Mouse (Mus musculus) lung, embryonic 14.5 days (tissue): ENCODE data around the gene Kbtbd7. TPM values are rescaled to one million over a fixed set of nuclear protein-coding genes. Genes with fewer than 3 reads are reported as not detected.
"Not testable (repeated sequence)": the region's sequence is repeated elsewhere in the genome, so short reads cannot be mapped to it uniquely, and the experiment has no call there.

Experiments used
- ATAC-seq: fragments of 200-750 bp; cut with Nextera tagmentation; 2 replicates; pipeline ENCODE4 v1.8.0; 2017; ENCODE audit warnings: mild to moderate bottlenecking, moderate TSS enrichment, moderate library complexity; ENCODE audit not compliant: insufficient read depth
- DNase-seq: peaks from one replicate; pipeline ENCODE4 v3.0.0-alpha.2; 2015
- H3K27ac ChIP-seq: fragments of 300-500 bp; sonication (generic); 2 replicates; pipeline ENCODE4 v1.5.1; 2014; ENCODE audit warnings: low read depth, mild to moderate bottlenecking, moderate library complexity
- H3K27me3 ChIP-seq: fragments of 300-500 bp; sonication (generic); 2 replicates; pipeline ENCODE4 v1.6.1; 2014; ENCODE audit warnings: low read length, control low read depth; ENCODE audit not compliant: insufficient read depth
- H3K36me3 ChIP-seq: fragments of 300-500 bp; sonication (generic); 2 replicates; pipeline ENCODE4 v1.6.1; 2014; ENCODE audit warnings: control low read depth; ENCODE audit not compliant: insufficient read depth
- H3K4me1 ChIP-seq: fragments of 300-500 bp; sonication (generic); 2 replicates; pipeline ENCODE4 v1.6.1; 2014; ENCODE audit warnings: antibody characterized with exemption, control low read depth; ENCODE audit not compliant: insufficient read depth
- H3K4me2 ChIP-seq: fragments of 300-500 bp; sonication (generic); 2 replicates; pipeline ENCODE4 v1.6.1; 2014; ENCODE audit warnings: mild to moderate bottlenecking
- H3K4me3 ChIP-seq: fragments of 300-500 bp; sonication (generic); 2 replicates; pipeline ENCODE4 v1.5.1; 2014; ENCODE audit warnings: low read depth, low read length
- H3K9ac ChIP-seq: fragments of 300-500 bp; sonication (generic); 2 replicates; pipeline ENCODE4 v1.6.1; 2014
- H3K9me3 ChIP-seq: fragments of 300-500 bp; sonication (generic); 2 replicates; pipeline ENCODE4 v1.6.1; 2016; ENCODE audit warnings: low read depth, low read length, control low read depth
- CTCF ChIP-seq: IDR thresholded peaks from 2 replicates; pipeline ENCODE4 v1.5.1; 2016; ENCODE audit warnings: antibody characterized with exemption, low read depth
- WGBS: fragments of 180-500 bp; shearing (Covaris S2); extraction: QIAGEN DNeasy Blood & Tissue Kit; methylation state at CpG from one replicate; pipeline ENCODE4 v1.1.7; 2014; 5-methylcytosine and 5-hydroxymethylcytosine counted together
- polyA plus RNA-seq: library from polyadenylated mRNA; unstranded; fragments of >200 nt; fragmentation: Nextera tagmentation; extraction: Ambion mirVana; gene quantifications from 2 replicates; pipeline ENCODE4 v1.2.1, GENCODE M21; 2014

The Kbtbd7 gene
- polyA plus RNA-seq, 1 experiment from 2014 or later = 18.0 TPM

- Histone ChIP-seq H3K9me3 (no peaks in the 10 kb centered on the region), H3K4me2 (no peak overlapping the region), H3K36me3 (peaks cover 12% of the 10 kb centered on the region; the same call in 1 of the 2 replicates), H3K27ac (no peak overlapping the region), H3K9ac (no peak overlapping the region), H3K4me3 (no peak overlapping the region), H3K27me3 (no peaks in the 10 kb centered on the region), H3K4me1 (no peaks in the 10 kb centered on the region)
- WGBS = 61% methylated on average over 20 of the region's 20 CpGs
- TF ChIP-seq CTCF = no peak
- no peak for DNase-seq
- ATAC-seq = no peak
Measured at GRCm38 (mm10) chr14:79420083-79420685, 6.1 kb upstream of the Kbtbd7 start.

- peaks cover 11% of the 10 kb centered on the region for H3K9me3 ChIP-seq
- peak; percentile 59 for ATAC-seq
- peak overlapping the region; percentile 49 for H3K4me3 ChIP-seq
- H3K9ac ChIP-seq = peak overlapping the region; percentile 58
- peak overlapping the region; percentile 57 for H3K4me2 ChIP-seq
- WGBS = 47% methylated on average over 8 of the region's 59 CpGs
- peak overlapping the region; percentile 72 for H3K27ac ChIP-seq
- H3K36me3 ChIP-seq, DNase-seq, H3K4me1 ChIP-seq, H3K27me3 ChIP-seq: not testable (repeated sequence)
Measured at GRCm38 (mm10) chr14:79426730-79427365, 537 bp downstream of the Kbtbd7 start.

- ATAC-seq (no peak), DNase-seq (no peak)
- no peak overlapping the region for H3K4me3 ChIP-seq
- no peaks in the 10 kb centered on the region for H3K9me3 ChIP-seq
- no peaks in the 10 kb centered on the region for H3K27me3 ChIP-seq
- H3K9ac ChIP-seq = no peak overlapping the region
- WGBS = 76% methylated on average over 1 of the region's 1 CpGs
- no peak overlapping the region for H3K27ac ChIP-seq
- H3K4me1 ChIP-seq = no peaks in the 10 kb centered on the region
- no peak for TF ChIP-seq CTCF
- H3K4me2 ChIP-seq = no peak overlapping the region
- no peaks in the 10 kb centered on the region for H3K36me3 ChIP-seq
Measured at GRCm38 (mm10) chr14:79434068-79434467, 7.8 kb downstream of the Kbtbd7 start.

GRCm38 (mm10) chr14:79440655-79441054, 14.3 kb downstream of the Kbtbd7 start:
- Histone ChIP-seq H3K9ac (no peak overlapping the region), H3K4me3 (no peak overlapping the region), H3K27ac (no peak overlapping the region), H3K27me3 (no peaks in the 10 kb centered on the region), H3K36me3 (no peaks in the 10 kb centered on the region), H3K9me3 (no peaks in the 10 kb centered on the region), H3K4me2 (no peak overlapping the region), H3K4me1 (no peaks in the 10 kb centered on the region)
- 84% methylated on average over 2 of the region's 2 CpGs for WGBS
- no peak for TF ChIP-seq CTCF
- DNase-seq = no peak
- ATAC-seq = no peak

GRCm38 (mm10) chr14:79441441-79441840, 15.1 kb downstream of the Kbtbd7 start:
- Histone ChIP-seq H3K9ac (no peak overlapping the region), H3K36me3 (no peaks in the 10 kb centered on the region), H3K9me3 (no peaks in the 10 kb centered on the region), H3K4me3 (no peak overlapping the region), H3K27ac (no peak overlapping the region), H3K4me1 (no peaks in the 10 kb centered on the region), H3K27me3 (no peaks in the 10 kb centered on the region), H3K4me2 (no peak overlapping the region)
- DNase-seq = peak; percentile 8
- 65% methylated on average over 5 of the region's 5 CpGs for WGBS
- ATAC-seq = no peak
- no peak for TF ChIP-seq CTCF

GRCm38 (mm10) chr14:79444601-79445000, 18.3 kb downstream of the Kbtbd7 start:
- no peak overlapping the region for H3K9ac ChIP-seq
- H3K4me1 ChIP-seq = no peaks in the 10 kb centered on the region
- no peak overlapping the region for H3K27ac ChIP-seq
- no peak overlapping the region for H3K4me2 ChIP-seq
- H3K9me3 ChIP-seq = no peaks in the 10 kb centered on the region
- no peaks in the 10 kb centered on the region for H3K27me3 ChIP-seq
- TF ChIP-seq CTCF = no peak
- no peak overlapping the region for H3K4me3 ChIP-seq
- WGBS = 70% methylated on average over 9 of the region's 9 CpGs
- DNase-seq = no peak
- no peak for ATAC-seq
- no peaks in the 10 kb centered on the region for H3K36me3 ChIP-seq

- H3K4me1 ChIP-seq = no peaks in the 10 kb centered on the region
- TF ChIP-seq CTCF = no peak
- no peaks in the 10 kb centered on the region for H3K9me3 ChIP-seq
- H3K4me2 ChIP-seq = no peak overlapping the region
- H3K27me3 ChIP-seq = no peaks in the 10 kb centered on the region
- no peaks in the 10 kb centered on the region for H3K36me3 ChIP-seq
- no peak overlapping the region for H3K4me3 ChIP-seq
- H3K27ac ChIP-seq = no peak overlapping the region
- no peak for ATAC-seq
- H3K9ac ChIP-seq = no peak overlapping the region
- DNase-seq = no peak
- 67% methylated on average over 16 of the region's 16 CpGs for WGBS
Measured at GRCm38 (mm10) chr14:79445055-79445620, 18.8 kb downstream of the Kbtbd7 start.

- ATAC-seq = peak; percentile 93
- H3K27ac ChIP-seq = peak within 1 kb of the TSS; percentile 67; the same call in 1 of the 2 replicates
- not testable (repeated sequence) for H3K9me3 ChIP-seq, H3K4me1 ChIP-seq, H3K36me3 ChIP-seq, H3K27me3 ChIP-seq
- H3K4me3 ChIP-seq = peak within 1 kb of the TSS; percentile 49
- H3K9ac ChIP-seq = peak within 1 kb of the TSS; percentile 60
- 5% methylated on average over 33 of the region's 89 CpGs for whole genome bisulfite sequencing
- DNase-seq = peak; percentile 97
- peak within 1 kb of the TSS; percentile 66 for H3K4me2 ChIP-seq
Measured at GRCm38 (mm10) chr14:79451681-79452590, 25.6 kb downstream of the Kbtbd7 start, which contains the start of gene Kbtbd6. Gene Kbtbd6, plus strand, starts transcription at chr14:79451835.

GRCm38 (mm10) chr14:79452591-79452934, 26.3 kb downstream of the Kbtbd7 start:
- not testable (repeated sequence) for H3K4me3 ChIP-seq, H3K9me3 ChIP-seq, DNase-seq, H3K9ac ChIP-seq, H3K36me3 ChIP-seq, H3K27me3 ChIP-seq, H3K4me1 ChIP-seq, H3K27ac ChIP-seq, H3K4me2 ChIP-seq
- ATAC-seq = peak; percentile 53; the same call in 1 of the 2 replicates
- 95% methylated on average over 6 of the region's 10 CpGs for whole genome bisulfite sequencing
